Mouse (Mus musculus): ENCODE results near the gene Traf5.
A peak's percentile ranks its signal among the peaks of the same experiment; 100 is the strongest.

The Traf5 gene

GRCm38 (mm10) chr1:192091806-192092772 lies at the start of gene Traf5:
Traf5 (minus strand) TSS chr1:192092559.
- peak; percentile 95 to 97 for DNase-seq (ENCODE audit: low spot score in 2 of 2)

DNA sequence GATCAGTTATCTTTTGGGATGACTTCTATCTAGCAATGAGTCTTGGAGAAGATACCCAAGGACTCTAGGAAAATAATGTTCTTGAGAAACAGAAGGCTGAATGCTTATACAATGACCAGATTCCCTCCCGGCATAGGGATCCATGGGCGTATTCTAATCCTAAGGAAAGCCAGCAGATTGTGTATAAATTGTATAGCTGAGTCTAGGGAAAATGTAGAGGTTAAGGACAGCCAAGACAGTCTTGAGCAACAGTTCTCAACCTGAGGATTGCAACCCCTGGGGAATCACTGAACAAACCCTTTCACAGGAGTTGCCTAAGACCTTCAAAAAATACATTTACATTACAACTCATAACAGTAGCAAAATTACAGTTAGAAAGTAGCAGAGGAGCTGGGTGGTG lies 48.0 kb upstream of the Traf5 start:
- no peak for DNase-seq (ENCODE audit: low spot score in 2 of 2)

- DNase-seq (ENCODE audit: low spot score in 2 of 2): peak; percentile 86 to 87
These were observed 45.9 kb upstream of the Traf5 start, which contains the start of gene Rcor3 for GRCm38 (mm10) chr1:192137926-192138910. Rcor3 (minus strand) TSS chr1:192138062.

DNA sequence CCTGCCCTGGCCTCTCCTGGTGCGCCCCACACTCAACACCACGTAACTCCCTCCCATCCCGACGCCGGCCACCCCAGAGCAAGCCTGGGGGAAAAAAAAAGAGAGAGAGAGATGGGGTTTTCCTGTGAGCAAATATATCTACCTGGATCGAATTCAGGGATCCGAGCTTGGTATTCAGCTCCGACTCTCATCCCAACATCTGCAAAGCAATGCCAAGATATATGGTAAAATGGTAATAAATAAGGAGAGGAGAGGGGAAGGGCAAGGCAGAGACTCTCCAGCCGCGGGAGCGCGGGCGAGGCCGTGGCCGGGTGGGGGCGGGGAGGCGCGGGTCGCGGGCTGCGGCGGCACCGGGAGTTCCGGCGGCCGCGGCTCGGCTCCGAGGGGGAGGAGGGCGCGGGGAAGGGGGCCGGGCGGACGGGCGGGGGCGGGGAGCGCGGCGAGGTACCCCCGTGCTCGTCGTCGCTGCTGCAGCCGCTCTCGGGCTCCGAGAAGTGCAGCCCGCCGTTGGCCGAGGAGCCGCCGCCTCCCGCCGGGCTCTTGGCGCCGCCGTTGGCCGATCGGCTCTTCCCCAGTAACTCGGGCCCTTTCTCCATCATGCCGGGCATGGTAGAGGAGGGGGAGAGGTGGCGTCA lies 45.0 kb upstream of the Traf5 start:
- DNase-seq (ENCODE audit: low spot score in 2 of 2): no peak

- peak; percentile 83 to 88 for DNase-seq (ENCODE audit: low spot score in 2 of 2)
These were observed 44.4 kb upstream of the Traf5 start for GRCm38 (mm10) chr1:192136561-192137290.

- DNase-seq (ENCODE audit: low spot score in 2 of 2): no peak
These were observed 37.8 kb upstream of the Traf5 start for GRCm38 (mm10) chr1:192130202-192130601.

DNA sequence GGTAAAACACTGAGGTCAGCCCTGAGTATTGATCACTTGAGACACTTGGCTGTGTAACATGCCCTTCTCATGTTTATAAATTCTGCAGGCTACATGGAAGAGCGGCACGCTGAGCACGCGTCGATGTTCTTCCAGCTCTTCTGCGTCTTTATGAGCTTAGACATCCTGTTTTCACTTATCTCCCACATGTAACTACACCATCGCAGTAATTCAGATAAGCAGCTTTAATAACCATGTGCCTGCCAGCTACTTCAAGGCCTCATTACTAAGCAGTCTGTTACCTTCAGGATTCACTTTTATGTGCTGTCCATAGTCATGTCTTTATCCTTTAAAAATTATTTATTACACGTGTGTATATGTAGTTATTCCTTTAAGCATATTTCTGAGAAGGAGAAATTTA lies 36.0 kb upstream of the Traf5 start:
- DNase-seq (ENCODE audit: low spot score in 2 of 2): no peak

DNA sequence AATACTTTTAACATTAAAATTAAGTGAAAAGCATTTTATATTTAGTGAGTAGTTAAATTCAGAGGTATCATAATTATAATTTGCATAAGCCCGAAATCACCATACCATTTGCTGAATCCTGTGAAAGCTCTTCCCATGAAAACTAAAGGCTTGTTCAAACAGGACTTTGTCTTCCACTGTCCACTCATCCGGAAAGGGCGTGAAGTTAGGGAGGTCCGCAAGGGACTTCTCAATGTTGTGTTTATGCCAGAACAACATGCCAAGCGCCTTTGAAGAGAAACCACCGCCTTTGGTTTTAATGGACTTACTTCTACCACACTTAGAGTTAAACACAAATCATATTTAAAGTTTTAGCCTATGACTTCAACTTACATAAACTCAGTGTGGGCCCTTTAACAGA lies 33.4 kb upstream of the Traf5 start:
- DNase-seq (ENCODE audit: low spot score in 2 of 2): no peak

DNA sequence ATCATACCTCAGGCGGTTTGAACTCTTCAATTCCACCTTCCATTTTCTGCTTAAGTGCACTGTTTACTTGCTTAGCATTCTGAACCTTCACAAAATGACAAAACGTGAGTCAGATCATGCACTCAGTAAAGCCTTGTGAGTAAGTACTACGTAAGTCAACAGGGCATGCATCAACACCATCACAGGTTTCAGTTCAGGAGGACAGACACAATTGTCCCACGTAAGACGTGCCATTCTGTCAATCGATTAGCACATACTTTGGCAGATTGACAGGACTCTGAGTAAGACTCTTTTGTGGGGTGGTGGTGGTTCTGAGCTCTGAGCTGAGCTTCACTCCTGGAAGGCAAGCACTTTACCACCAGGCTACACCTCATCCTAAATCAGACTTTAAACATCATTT lies 23.9 kb upstream of the Traf5 start:
- DNase-seq (ENCODE audit: low spot score in 2 of 2): no peak

DNA sequence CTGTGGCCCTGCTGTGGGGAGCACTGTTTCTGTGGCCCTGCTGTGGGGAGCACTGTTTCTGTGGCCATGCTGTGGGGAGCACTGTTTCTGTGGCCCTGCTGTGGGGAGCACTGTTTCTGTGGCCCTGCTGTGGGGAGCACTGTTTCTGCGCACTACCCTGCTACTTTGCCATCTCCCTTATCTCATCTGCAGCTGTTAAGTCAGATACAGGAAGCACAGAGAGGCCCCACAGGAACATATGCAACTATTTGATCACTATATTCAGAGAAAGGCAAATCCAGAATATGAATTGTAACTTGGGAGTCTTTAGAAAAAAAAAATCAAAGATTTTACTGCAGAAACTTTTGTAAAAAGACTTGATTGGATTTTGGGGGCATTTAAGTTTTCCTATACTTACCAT lies 23.0 kb upstream of the Traf5 start:
- DNase-seq (ENCODE audit: low spot score in 2 of 2): no peak

- DNase-seq (ENCODE audit: low spot score in 2 of 2): peak in 1 of 2 experiments; percentile 65
These were observed 16.8 kb upstream of the Traf5 start for GRCm38 (mm10) chr1:192109169-192109568.

DNA sequence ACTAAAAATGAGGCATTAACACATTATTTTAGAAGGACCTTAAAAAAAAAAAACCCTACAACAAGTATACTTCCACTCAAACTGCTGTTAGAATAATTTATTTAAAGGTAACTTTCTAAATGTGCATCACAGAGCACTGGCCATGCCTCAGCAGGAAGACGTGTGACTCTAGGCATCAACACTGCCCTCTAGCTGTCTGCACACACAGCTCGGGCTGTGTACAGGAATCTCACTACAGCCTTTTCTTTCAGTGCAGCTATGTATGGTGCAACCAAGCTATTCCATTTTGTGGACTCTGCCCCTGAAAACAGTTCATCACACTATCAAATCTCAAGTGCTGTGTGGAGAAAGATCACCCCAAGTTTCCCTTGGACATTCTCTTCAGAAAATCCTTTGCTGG lies 15.0 kb upstream of the Traf5 start:
- DNase-seq (ENCODE audit: low spot score in 2 of 2): no peak

- no peak for DNase-seq (ENCODE audit: low spot score in 2 of 2)
These were observed 13.6 kb upstream of the Traf5 start for GRCm38 (mm10) chr1:192105902-192106389.

DNA sequence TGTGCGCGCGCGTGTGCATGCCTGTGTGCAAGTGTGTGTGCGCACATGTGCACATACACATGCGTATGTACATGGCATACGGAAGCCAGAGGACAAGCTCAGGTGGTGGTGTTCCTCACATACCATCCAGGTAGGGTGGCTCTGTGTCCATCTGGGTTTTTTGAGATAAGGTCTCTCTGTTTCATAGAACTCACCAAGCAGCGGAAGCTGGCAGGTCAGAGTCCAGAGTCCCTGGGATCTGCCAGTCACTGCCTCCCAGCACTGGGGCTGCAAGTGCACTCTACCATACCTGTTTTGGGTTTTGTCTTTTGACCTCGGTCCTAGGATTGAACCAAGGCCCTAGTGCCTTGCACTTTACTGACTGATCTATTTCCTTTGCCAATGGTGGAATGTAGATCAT lies 11.7 kb upstream of the Traf5 start:
- DNase-seq (ENCODE audit: low spot score in 2 of 2): no peak

DNA sequence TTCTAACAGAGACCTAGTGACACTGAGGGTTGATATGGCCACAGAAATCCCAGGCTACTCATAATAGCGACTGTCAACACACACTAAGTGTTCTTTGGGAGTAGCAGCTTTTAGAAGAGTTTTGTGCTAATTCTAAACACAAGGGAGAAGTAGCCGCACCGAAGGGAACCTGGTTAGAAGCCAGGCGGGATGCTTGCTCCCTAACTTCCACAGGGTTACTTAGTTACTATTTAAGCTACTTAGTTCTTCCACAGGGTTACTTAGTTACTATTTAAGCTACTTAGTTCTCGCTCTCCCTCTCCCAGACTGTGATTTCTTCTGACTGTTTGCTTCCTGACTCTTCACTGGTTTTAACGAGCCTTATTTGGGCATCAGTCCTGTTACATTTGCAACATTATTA lies 10.8 kb upstream of the Traf5 start:
- DNase-seq (ENCODE audit: low spot score in 2 of 2): no peak

GRCm38 (mm10) chr1:192101359-192101758 lies 9.0 kb upstream of the Traf5 start:
- no peak for DNase-seq (ENCODE audit: low spot score in 2 of 2)

GRCm38 (mm10) chr1:192100742-192101141 lies 8.4 kb upstream of the Traf5 start:
- DNase-seq (ENCODE audit: low spot score in 2 of 2): no peak

GRCm38 (mm10) chr1:192095626-192096025 lies 3.3 kb upstream of the Traf5 start:
- no peak for DNase-seq (ENCODE audit: low spot score in 2 of 2)

- peak in 1 of 2 experiments; percentile 62 for DNase-seq (ENCODE audit: low spot score in 2 of 2)
These were observed 2.3 kb upstream of the Traf5 start for GRCm38 (mm10) chr1:192094451-192095170.
